Mouse (Mus musculus) cerebellum, adult 9-11 months (tissue): ENCODE measurements at regions not wholly inside any gene's neighbourhood (a gene's known extent, or its start where the extent isn't known, plus 50 kb on each side); places are given as distances from the start of the nearest gene placed in this dataset.

Source experiments
- DNase-seq: peaks from one replicate; pipeline ENCODE4 v3.0.0; 2022

DNA sequence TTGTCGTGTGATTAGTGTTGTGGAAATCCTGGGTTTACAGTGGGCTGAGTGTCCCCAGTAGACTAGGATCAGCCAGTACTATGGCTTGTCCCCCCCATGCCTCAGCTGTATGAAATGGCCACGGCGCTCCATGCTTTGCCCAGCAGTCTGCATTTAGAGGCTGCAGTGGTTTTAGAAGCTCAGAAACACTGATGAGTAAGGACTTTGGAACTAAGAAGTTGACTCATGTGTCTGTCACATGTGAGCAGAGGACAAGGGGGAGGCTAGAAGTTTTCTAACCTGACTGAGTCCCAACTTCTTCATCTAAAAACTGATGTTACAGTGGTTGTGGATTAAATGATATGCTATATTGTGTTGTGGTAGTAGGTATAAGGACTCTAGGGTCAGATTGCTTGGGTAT is 371.5 kb downstream of the Bckdhb start:
- no peak for DNase-seq

DNA sequence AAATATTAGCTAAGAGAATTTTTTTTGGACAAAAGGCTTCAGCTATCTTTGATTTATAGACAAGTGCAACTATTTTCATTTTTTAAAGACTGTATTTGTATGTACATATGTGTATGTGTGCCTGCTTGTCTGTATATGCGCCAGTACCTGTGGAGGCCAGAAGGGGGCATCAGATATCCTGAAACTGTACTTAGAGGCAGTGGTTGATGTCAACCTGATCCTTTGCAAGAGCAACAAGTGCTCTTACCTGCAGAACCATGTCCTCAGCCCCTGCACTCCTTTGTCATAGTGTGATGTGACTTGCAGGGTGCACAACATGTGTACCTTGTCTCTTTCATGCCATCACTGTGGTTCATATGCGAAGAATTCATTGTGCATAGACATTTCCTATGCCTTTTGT is 379.5 kb downstream of the Bckdhb start:
- DNase-seq = no peak

DNA sequence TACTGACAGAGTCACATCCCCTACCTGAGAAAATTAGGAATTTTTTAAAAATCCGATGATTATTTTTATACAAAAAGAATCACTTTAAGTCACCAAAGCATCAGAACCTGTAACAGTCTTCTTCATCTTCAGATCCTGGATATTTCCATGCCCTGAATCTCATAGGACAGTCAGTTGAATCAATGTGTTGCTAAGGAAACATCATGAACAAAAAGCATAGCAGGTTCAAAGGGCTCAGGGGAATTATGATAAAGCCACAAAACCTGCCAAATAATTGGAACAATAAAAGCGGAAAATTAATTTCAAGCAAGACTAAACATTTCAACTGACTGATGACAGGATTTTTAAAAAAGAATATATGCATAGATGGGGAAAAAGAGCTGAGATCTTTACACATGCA is 393.9 kb downstream of the Bckdhb start:
- DNase-seq = no peak

DNA sequence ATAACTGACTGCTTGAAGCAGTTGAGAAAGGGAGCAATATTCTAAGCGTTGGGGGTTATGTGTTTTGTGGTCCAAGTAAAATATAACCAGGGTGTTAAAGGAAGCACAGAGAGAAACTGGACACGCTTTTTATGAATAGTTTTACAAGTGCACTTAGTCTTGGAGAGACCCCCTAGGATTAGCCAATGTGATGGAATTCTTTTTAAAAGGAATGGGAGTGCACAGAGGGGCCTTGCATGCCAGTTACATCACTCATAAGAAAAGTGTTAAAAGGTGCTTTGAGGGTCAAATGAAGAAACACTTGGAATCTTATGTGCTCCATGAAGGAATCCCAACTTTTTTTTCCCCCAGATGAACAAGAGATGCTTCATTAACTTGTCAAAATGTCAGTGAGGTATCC is 394.4 kb downstream of the Bckdhb start:
- DNase-seq = no peak

DNA sequence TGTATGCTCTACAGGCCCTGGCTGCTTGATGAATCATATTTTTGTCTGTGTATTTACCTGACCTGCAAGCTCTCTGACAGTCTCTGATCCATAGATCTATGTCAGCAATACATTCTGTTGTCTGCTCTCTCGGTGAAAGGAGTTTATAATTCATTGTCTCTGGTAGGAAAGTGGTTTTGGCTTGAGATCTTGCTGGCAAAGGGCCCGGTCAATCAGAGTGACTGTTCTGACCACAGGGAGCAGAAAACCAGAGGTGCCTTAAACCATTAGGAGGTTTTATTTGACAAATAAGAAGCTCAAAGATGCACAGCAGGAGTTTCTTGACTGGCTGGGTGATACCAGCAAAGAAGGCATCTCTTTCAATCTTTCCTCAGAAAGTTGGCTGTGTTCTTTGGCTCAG is 398.2 kb downstream of the Bckdhb start:
- no peak for DNase-seq

DNA sequence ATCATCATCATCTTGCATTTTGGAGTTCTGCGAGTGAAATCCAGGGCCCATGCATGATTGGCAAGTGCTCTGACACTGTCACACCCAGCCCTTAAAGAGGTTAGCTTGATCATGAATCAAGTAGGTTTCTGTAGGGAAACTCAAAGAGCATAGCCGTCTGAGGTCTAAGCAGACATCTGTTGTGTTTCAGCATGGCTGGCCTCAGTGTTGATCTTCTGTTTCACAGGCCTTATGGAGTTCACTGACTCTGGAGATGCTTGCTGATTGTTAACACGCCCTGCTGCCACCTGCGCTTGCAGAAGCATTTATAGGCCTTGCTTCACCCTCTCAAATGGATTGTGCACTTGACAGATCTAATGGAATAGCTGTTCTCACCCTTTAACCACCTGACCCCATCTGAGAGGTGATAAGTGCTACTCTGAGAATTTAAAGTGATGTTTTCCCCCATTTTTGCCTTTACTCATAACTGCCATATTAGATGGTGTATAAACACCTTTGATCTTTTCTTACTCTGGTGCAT is 406.2 kb downstream of the Bckdhb start:
- no peak for DNase-seq

DNA sequence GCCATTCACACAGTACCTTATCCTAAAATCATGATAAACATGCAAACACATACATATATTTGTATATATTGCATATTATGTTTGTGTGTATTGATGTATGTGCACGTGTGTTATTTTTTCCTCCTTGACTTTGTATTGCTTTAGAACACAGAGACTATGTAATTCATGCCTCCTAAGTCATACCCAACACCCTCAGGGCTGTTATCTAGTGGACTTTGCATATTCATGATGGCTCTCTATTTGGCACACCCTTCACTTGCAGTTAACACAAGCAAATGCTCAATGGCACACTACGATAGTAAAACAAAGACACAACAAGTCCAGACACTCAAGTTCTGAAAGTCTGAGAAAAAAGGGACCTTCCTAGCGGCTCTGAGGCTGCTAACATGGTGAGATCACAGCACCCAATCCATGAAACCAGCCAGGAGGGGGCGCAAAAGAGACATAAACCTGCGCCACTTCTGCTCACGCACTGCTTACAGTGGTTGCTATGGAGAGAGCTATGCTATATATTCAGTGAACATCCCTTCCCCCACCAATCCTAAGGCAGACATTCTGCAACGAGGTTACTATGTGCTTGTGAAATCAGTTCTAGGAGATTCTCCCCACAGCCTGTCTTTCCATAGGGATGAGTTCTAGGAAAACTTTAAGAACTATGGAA is 418.6 kb downstream of the Bckdhb start:
- DNase-seq = peak; percentile 43

DNA sequence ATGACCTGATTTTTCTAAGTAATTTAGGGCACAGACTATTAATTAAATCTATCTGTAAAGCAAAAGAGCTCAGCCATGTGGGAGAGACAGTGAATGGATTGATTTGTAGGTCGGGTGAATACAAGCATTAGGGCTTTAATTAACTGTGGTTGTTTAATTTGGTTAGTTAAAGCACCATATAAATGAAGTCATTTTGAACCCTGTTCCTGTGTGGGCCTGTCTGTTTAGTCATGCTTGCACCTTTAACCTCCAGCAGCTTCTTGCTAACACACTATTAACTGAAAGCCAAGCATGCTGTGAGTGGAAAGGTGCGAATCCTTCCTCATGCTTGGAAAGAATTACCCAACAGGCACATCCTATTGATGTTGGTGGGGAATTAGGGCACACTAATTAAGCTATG is 425.3 kb downstream of the Bckdhb start:
- no peak for DNase-seq

DNA sequence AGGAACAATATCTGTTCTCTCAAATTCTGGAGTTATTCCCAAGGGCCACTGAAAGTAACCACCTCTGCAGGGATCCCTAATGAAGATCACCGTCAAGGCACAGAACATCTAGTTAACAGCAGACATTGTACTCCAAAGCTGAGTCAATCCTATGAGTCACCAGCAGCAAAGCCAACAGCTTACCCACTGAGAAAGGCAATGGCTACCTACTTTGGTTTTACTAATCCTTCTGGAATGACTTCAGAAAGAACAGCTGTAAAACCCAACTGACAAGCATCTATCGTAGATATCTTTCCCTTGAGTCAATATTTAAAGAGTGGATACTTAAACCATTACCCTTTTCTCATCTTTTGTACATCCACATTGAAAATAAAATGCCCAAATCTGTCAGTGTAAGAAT is 429.5 kb downstream of the Bckdhb start:
- DNase-seq = no peak

DNA sequence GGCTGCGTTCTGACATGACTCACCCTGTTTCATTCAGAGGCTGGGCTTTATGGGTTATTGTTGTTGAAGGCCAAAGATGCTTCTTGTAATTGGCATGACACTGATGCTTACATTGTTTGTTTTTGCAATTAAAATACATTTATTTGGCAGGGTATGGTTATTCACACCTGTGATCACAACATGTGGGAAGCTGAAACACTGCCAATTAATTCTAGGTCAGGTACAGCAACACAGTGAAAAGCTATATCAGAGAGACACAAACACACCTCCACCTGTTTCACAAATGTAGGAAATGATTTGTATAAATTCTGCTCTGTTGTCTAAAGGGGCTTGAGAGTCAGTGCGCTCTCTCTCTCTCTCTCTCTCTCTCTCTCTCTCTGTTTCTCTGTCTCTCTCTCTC is 431.2 kb downstream of the Bckdhb start:
- DNase-seq = peak; percentile 18

DNA sequence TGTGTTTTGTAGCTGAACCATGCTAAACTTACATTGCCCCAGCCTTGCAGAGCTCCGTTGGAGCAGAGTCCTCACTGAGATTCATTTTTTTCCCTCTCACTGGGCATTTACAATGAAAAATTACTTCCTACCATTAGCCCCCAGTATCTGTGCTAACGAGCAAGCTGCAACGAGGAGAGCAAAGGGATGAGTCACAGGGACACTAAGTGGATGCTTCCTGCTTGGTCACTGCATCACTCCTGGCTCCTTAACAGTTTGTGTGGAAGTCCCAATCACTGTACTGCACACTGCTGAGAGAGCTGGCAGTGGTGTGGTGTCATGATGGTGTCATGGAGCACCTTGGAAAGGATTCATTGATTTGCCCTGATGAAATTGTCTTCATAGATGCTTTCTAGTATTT is 434.9 kb downstream of the Bckdhb start:
- DNase-seq = no peak

DNA sequence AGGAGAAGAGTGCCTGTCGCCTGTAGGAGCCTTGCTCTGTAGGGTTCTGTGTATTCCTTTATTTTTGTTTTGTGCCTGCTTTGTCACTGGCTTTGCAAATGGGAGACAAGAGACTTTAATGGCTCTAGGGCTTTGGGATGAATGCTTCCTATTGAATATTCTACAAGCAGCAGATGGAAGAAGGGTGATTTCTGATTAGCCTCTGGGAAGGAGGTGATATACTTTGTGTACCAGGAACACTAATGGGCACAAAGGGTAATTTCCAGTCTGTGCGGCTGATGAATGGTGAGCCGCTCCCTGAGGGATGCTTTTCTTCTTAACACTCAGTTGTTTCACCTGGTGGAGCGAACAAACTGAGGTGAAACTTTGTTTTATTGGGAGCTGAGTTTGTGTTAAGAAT is 435.5 kb downstream of the Bckdhb start:
- DNase-seq = no peak

DNA sequence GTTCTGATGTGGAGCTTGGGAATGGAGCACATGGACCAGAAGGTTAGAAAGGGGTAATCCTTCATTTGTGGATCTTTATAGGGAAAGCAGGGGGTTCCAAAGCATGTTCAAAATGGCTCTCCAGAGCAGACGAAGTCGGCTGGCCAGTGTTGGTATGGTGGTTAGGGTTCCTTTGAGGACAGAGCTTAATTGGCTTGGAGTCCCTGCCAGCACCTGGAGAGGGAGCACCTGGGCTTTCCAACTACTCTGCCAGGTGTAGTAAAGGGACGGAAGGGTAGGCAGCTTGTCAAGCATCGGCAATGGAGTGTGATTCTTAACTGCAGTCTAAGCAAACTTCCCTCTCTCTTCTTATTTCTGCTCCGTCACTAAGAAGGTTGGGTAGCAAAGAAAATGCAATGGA is 438.5 kb downstream of the Bckdhb start:
- peak; percentile 42 for DNase-seq

DNA sequence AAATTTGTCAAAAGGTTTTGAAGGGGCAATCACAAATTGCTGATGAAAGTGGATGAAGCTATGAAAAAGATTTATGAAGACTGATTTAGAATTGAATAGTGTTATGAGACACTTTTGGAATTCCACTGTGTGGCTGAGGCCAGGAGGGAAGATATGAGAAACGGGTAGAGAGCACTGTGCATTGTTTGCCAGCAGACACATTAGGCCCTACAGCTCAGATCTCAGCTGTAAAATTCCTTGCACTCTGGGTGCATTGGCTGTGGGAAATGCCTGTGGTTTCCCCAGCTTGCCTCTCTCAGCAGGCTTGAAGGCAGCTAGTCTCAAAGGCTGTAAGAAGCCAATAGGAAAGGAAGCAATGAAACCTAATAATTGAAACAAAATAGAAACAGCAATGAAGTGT is 444.3 kb downstream of the Bckdhb start:
- no peak for DNase-seq

DNA sequence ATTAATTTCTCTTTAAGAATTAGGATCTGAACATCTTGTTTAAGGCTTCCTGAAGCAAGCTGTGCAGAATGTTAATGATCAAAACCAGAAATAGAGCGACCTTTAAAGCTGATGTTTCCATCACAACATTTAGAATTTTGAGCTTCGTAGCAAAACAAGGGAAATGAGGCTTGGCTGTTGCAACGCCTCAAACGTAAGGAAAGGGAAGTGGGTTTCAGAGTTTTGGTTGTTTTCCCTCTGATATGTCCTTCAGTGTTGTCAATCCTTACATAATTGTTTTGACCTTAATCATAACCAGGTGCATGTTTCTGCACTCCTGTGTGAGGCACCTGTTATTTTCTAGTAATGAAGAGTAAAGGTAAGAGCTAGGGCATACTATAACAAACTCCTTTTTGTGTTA is 445.3 kb downstream of the Bckdhb start:
- DNase-seq = no peak

DNA sequence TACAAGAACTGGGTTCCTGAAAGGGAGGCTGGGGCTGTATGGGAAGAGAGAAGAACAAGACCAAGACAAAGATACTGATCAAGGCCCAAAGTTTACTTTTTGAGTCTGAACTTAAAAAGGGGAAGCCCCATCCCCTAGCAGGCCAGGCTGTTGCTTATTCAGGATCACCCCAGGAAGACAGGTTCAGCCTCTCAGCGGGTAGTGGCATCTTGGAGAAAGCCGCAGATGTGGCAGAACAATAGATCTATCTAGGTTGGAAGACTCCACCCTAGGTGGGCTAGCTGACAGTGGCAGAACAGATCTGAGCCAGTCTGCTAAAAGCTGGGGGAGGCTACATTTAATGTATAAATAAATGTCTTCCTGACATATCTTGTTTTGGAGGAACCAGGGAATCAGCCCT is 450.8 kb downstream of the Bckdhb start:
- DNase-seq = no peak

DNA sequence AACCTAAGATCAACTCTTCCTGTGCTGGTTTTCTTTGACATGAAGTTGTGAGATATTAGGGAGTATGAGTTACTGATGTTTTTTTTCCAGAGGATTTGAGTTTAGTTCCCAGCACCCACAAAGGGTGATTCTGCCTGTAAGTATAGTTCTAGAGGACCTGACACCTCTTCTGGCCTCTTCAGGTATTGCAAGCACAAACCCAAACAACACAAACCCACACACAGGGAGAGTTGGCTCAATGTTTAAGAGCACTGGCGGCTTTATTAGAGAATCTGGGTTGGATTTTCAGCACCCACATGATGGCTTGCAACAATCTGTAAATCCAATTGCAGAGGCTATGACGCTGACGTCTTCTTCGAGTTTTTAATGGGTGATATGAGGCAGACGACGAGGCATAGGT is 451.7 kb downstream of the Bckdhb start:
- DNase-seq = no peak

DNA sequence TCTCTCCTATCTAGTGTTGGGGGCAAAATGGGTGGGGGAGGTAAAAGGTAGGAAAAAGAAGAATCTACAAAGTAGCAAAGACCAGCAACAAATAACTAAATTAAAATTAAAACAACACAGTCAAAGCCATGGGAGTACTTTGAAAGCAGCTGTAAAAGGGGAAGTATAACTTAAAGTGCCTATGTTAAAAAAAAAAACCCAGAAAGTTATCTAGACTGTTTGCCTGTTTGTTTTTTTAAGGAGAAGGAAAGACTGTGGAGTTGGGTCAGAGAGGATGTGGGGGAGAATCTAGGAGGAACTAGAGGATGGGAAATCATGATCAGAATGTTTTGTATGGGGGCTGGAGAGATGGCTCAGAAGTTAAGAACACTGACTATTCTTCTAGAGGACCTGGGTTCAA is 457.0 kb downstream of the Bckdhb start:
- DNase-seq = no peak

DNA sequence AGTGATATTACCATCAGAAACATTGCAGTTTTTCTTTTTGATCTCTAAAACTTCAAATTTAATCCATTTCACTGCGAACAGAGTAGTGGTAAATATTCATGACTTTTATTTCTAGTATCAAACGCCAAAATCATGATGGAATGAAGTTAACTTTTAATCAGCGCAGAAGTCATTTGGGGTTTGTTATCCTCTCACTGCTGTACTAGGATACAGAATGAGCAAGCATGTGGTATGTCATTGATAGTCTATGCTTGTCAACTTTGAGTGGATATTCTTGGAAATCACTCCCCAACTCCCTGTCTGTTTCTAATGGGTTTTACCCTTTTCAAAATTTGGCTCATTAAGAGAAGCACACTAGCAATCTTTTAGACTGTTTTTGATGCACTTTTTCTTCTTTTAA is 464.9 kb downstream of the Bckdhb start:
- DNase-seq = no peak

DNA sequence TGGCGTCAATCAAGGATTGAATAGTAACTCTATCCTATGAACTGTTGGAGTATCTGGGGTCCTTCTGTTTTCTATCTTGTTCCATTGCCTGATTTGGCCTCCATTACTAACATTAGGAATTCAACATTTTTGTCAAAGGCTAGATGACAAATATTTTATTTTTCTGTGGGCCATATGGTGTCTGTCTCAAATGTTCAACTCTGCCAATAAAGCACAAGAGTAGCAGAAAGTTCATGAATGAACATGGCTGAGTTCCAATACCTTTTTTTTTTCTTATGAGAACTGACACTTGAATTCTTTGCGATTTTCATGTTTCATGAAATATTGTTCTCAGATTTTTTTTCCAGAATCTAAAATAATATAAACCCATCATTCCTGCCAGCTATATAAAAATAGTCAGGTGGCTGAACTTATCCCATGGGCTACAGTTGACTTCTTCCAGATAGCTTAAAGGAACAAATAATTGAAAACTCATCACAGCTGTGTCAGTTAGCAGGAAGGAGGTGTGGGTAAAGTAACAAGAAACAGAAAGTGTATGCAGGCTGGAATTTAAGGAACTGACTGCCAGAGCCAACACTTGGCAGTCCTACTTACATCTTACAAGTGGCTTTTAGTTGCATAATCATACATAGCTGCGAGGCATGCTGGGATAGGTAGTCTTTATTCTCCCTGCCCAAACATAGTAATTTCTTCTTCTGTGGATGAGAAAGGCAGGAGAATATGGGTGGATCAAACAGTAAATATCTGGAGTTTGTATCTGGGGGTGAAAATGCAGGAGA is 469.8 kb downstream of the Bckdhb start:
- DNase-seq = no peak

DNA sequence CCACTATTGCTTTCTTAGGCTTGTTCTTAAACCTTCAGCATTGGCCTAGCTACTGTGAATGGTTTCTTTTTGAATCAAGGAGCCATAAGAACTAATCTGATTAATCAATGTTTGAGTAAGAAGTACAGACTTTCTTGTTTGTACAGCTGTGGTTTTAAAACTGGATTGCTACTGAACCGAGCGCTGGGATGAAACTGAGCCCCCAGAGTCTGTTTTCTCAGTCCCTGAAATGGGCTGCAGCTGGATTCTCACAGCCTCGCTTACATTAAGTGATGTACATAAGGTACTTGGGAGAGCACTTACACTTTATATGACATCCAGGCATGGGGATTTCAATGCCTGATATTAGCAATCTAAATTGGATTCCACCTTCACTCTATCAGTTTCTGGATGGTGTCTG is 474.5 kb downstream of the Bckdhb start:
- no peak for DNase-seq

DNA sequence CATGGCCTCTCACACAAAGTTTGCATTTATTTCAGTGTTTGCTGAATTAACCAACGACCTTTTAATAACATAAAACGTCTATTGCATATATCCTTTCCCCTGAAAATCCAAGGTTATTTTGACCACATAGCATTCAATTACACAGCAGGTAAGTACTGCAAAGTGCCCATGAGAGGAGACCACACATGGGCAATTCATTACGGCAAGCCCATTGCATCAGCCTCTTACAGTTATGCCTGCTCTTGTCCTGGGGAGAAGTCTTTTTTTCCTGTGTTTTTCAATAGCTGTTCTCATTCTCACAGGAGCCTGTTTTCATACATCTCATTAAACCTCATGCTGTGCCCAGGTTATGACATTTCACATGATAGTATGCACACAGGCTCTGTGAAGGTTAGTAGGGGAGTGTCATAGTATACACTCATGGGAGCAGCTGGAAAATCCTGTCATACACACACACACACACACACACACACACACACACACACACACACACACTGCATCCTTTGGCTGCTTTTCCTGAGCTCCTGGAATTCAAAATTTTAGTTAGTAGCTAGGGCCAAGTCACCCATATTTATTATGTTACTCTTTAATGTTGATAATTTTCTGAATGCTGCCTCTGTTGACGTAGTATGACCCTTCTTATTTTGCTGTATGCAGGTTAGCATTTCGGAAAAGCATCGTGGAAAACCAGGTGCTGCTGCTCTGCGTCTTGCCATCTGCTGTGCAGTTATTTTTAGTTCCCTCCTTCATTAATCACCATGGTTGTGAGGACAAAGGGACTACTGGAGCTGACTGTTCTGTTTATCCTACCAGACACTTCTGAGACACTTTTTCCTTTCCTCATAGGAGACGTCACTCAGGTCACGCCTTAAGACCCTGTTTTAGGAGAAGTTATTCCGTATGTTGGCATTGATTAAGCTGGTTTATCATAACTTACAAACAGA is 483.6 kb downstream of the Bckdhb start:
- DNase-seq = peak; percentile 67
